25 mouse cellular contexts compared by ENCODE assay signal in genomic region chr12:15932067-15932466, GRCm38 (mm10).
A peak's percentile ranks its signal among the peaks of the same experiment; 100 is the strongest.
DNase-seq lines count a peak whose midpoint lies in the region; ATAC-seq and TF ChIP-seq lines count a peak whose summit lies in the region.
"Had no signal": no experiment of that assay in that cellular context is flagged by ENCODE, and none has a peak within 500 bp of the region (broad histone marks: within the 10 kb centered on the region; RNA-seq: fewer than 3 reads in every experiment).

No protein-coding gene starts in this region.

- peak; percentile 66 for ATAC-seq in inflammation-experienced regulatory T-cells, adult 6 months
- no peak for ATAC-seq in hindbrain, embryonic 11.5 days (ENCODE audit: low FRiP score)
- ATAC-seq: forebrain, embryonic 13.5 days; forebrain, embryonic 16.5 days; hindbrain, postnatal 0 days; intestine, embryonic 15.5 days had no signal

- H3K79me2 ChIP-seq in CH12.LX (replicated peaks; ENCODE audit: control insufficient read depth, extremely low read depth, insufficient read depth, poor library complexity, severe bottlenecking), result no peaks in the 10 kb centered on the region

- H3K27me3 ChIP-seq in CH12.LX (replicated peaks), result no peaks in the 10 kb centered on the region
- H3K27me3 ChIP-seq in hindbrain, embryonic 11.5 days (ENCODE audit: control insufficient read depth, insufficient read depth, low read length), result no peaks in the 10 kb centered on the region
- H3K27me3 ChIP-seq: forebrain, embryonic 13.5 days; heart, embryonic 12.5 days; heart, embryonic 15.5 days; intestine, embryonic 15.5 days had no signal

- in situ Hi-C loops in CH12.LX (cut with MboI; ENCODE audit: low pct_ligation_motif_present, low pct_unique_long_range_greater_than_20kb, low sequenced_read_pairs), result no loop called here

- 85% methylated on average over 4 of the region's 4 CpGs for WGBS in hindbrain, embryonic 11.5 days

- TF ChIP-seq EP300 in CH12.LX (IDR thresholded peaks at IDR 0.05; ENCODE audit: low read length), result peak; percentile 95

- no peak overlapping the region for H3K9ac ChIP-seq in CH12.LX (ENCODE audit: insufficient read depth, low read depth)
- H3K9ac ChIP-seq in hindbrain, embryonic 11.5 days (ENCODE audit: low read depth, low read length), result no peak overlapping the region
- H3K9ac ChIP-seq: forebrain, embryonic 13.5 days; heart, embryonic 12.5 days; heart, embryonic 15.5 days; hindbrain, embryonic 14.5 days; intestine, embryonic 15.5 days had no signal

- no peaks in the 10 kb centered on the region for H3K36me3 ChIP-seq in CH12.LX (replicated peaks in 1 of 2; ENCODE audit: control insufficient read depth in 1 of 2, insufficient read depth in 1 of 2, low read length in 1 of 2)
- H3K36me3 ChIP-seq in hindbrain, embryonic 11.5 days (ENCODE audit: control insufficient read depth, insufficient read depth, low read length), result no peaks in the 10 kb centered on the region
- H3K36me3 ChIP-seq: forebrain, embryonic 10.5 days; heart, embryonic 12.5 days; heart, embryonic 15.5 days; hindbrain, embryonic 10.5 days; intestine, embryonic 15.5 days had no signal

- no peaks in the 10 kb centered on the region for H3K9me3 ChIP-seq in CH12.LX (replicated peaks; ENCODE audit: low read length)
- H3K9me3 ChIP-seq in hindbrain, embryonic 11.5 days (ENCODE audit: control insufficient read depth, low read length), result no peaks in the 10 kb centered on the region
- H3K9me3 ChIP-seq: forebrain, embryonic 10.5 days; forebrain, embryonic 13.5 days; heart, embryonic 12.5 days; heart, embryonic 15.5 days; hindbrain, embryonic 10.5 days; intestine, embryonic 15.5 days had no signal

- DNase-seq in gastrocnemius, adult 2 months, result no peak
- no peak for DNase-seq in gastrocnemius, postnatal 4 days (ENCODE audit: low spot score in 2 of 2)
- DNase-seq in CH12.LX (ENCODE audit: extremely low read depth), result peak; percentile 80
- DNase-seq in hindbrain, embryonic 11.5 days (ENCODE audit: low spot score), result no peak
- no peak for DNase-seq in layer of hippocampus, postnatal 25 days (ENCODE audit: extremely low spot score in 1 of 2, low spot score in 1 of 2)
- no peak for DNase-seq in B cell, adult 2 months
- DNase-seq: adrenal gland, postnatal 10 days; adrenal gland, postnatal 36 days; cerebellum, adult 18-20 months; cerebellum, adult 9-10 months; cerebellum, postnatal 14 days; gastrocnemius, postnatal 36 days; heart, postnatal 10 days; heart, postnatal 36 days; kidney, adult 11 months had no signal

- TF ChIP-seq CTCF in gastrocnemius, adult 2 months (IDR thresholded peaks at IDR 0.05), result no peak
- TF ChIP-seq CTCF in CH12.LX (conservative IDR thresholded peaks at IDR 0.05 in 1 of 2, IDR thresholded peaks at IDR 0.05 in 1 of 2; ENCODE audit: low read depth in 2 of 2, low read length in 2 of 2), result no peak

- TF ChIP-seq POLR2A in CH12.LX (IDR thresholded peaks at IDR 0.05; ENCODE audit: low read depth, low read length), result no peak

- peak overlapping the region; percentile 25 for H3K4me3 ChIP-seq in gastrocnemius, adult 2 months
- no peak overlapping the region for H3K4me3 ChIP-seq in CH12.LX (replicated peaks in 1 of 3; ENCODE audit: low read depth in 2 of 3, low read length in 2 of 3, poor library complexity in 1 of 3)
- H3K4me3 ChIP-seq in hindbrain, embryonic 11.5 days (ENCODE audit: low read depth, low read length), result no peak overlapping the region
- H3K4me3 ChIP-seq: forebrain, embryonic 10.5 days; forebrain, embryonic 13.5 days; heart, embryonic 12.5 days; heart, embryonic 15.5 days; hindbrain, embryonic 10.5 days; intestine, embryonic 15.5 days had no signal

- TF ChIP-seq RAD21 in CH12.LX (IDR thresholded peaks at IDR 0.05; ENCODE audit: low read depth, low read length), result no peak; the same call in 1 of the 2 replicates

- peak overlapping the region; percentile 78 for H3K27ac ChIP-seq in gastrocnemius, adult 2 months
- H3K27ac ChIP-seq in CH12.LX (ENCODE audit: insufficient read depth, low read depth), result no peak overlapping the region
- no peak overlapping the region for H3K27ac ChIP-seq in hindbrain, embryonic 11.5 days (ENCODE audit: low read depth, low read length)
- H3K27ac ChIP-seq: forebrain, embryonic 10.5 days; forebrain, embryonic 13.5 days; heart, embryonic 15.5 days; hindbrain, embryonic 10.5 days; hindbrain, embryonic 14.5 days; hindbrain, postnatal 0 days; intestine, embryonic 15.5 days had no signal

- dilution Hi-C loops in CH12.LX (cut with MboI; ENCODE audit: extremely low pct_ligation_motif_present, extremely low pct_unique_long_range_greater_than_20kb, low sequenced_read_pairs), result no loop called here

- intact Hi-C loops in gastrocnemius, adult 2 months (cut with DNase I), result loop anchor here (5.0 kb wide), 1 partner anchor 115 kb away; the partner anchor contains the start of gene Trib2

- peaks cover 5 to 27% of the 10 kb centered on the region in 2 experiments for H3K4me1 ChIP-seq in CH12.LX (ENCODE audit: control insufficient read depth in 1 of 2, insufficient read depth in 2 of 2)
- no peaks in the 10 kb centered on the region for H3K4me1 ChIP-seq in hindbrain, embryonic 11.5 days (replicated peaks; ENCODE audit: control insufficient read depth, insufficient read depth, low read length)
- H3K4me1 ChIP-seq: forebrain, embryonic 10.5 days; forebrain, embryonic 13.5 days; hindbrain, embryonic 10.5 days; intestine, embryonic 15.5 days had no signal

- no peak overlapping the region for H3K4me2 ChIP-seq in CH12.LX (ENCODE audit: insufficient read depth, low read depth, poor library complexity, severe bottlenecking)
- no peak overlapping the region for H3K4me2 ChIP-seq in hindbrain, embryonic 11.5 days (replicated peaks; ENCODE audit: low read depth, low read length)
- H3K4me2 ChIP-seq: forebrain, embryonic 13.5 days; heart, embryonic 12.5 days; heart, embryonic 15.5 days; hindbrain, embryonic 14.5 days; intestine, embryonic 15.5 days had no signal

TF ChIP-seq in CH12.LX, 34 proteins besides CTCF, POLR2A, EP300 and RAD21:
- no peak for TF ChIP-seq MAFK (IDR thresholded peaks at IDR 0.05; ENCODE audit: insufficient replicate concordance, low read length)
- TF ChIP-seq MAZ (IDR thresholded peaks at IDR 0.05; ENCODE audit: low read depth, low read length), result no peak
- peak; percentile 92 for TF ChIP-seq JUND (conservative IDR thresholded peaks at IDR 0.05; ENCODE audit: low read depth, low read length)
- TF ChIP-seq ZMIZ1 (IDR thresholded peaks at IDR 0.05; ENCODE audit: low read depth, low read length), result no peak
- TF ChIP-seq ZNF384 (IDR thresholded peaks at IDR 0.05; ENCODE audit: low read depth, low read length), result peak; percentile 78
- 0 out of 2 replicates have a peak, but pooled peaks have one; percentile 31 for TF ChIP-seq RCOR1 (conservative IDR thresholded peaks at IDR 0.05; ENCODE audit: low read depth, low read length)
- TF ChIP-seq MYC (IDR thresholded peaks at IDR 0.05; ENCODE audit: low read depth, low read length), result no peak
- TF ChIP-seq MAX (IDR thresholded peaks at IDR 0.05; ENCODE audit: low read length), result no peak; the same call in 1 of the 2 replicates
- TF ChIP-seq JUN (IDR thresholded peaks at IDR 0.05; ENCODE audit: insufficient read depth, low read depth, low read length), result peak; percentile 96
- no peak for TF ChIP-seq SMC3 (IDR thresholded peaks at IDR 0.05; ENCODE audit: low read depth, low read length)
- no peak for TF ChIP-seq GABPA (IDR thresholded peaks at IDR 0.05; ENCODE audit: insufficient replicate concordance, low read depth, low read length)
- TF ChIP-seq ELF1 (IDR thresholded peaks at IDR 0.05; ENCODE audit: low read depth, low read length), result no peak
- TF ChIP-seq NRF1 (IDR thresholded peaks at IDR 0.05; ENCODE audit: low read depth, low read length), result no peak
- TF ChIP-seq HCFC1 (IDR thresholded peaks at IDR 0.05; ENCODE audit: low read depth, low read length), result no peak
- TF ChIP-seq MXI1 (IDR thresholded peaks at IDR 0.05; ENCODE audit: low read depth, low read length), result no peak
- no peak for TF ChIP-seq ZC3H11A (IDR thresholded peaks at IDR 0.05; ENCODE audit: low read depth, low read length)
- TF ChIP-seq CHD1 (IDR thresholded peaks at IDR 0.05; ENCODE audit: low read depth, low read length), result no peak
- TF ChIP-seq PAX5 (IDR thresholded peaks at IDR 0.05; ENCODE audit: low read length), result no peak
- no peak for TF ChIP-seq USF1 (IDR thresholded peaks at IDR 0.05; ENCODE audit: low read depth, low read length)
- no peak for TF ChIP-seq USF2 (conservative IDR thresholded peaks at IDR 0.05; ENCODE audit: low read depth, low read length)
- peak; percentile 75; the same call in 1 of the 2 replicates for TF ChIP-seq MEF2A (IDR thresholded peaks at IDR 0.05; ENCODE audit: borderline replicate concordance, low read depth, low read length)
- TF ChIP-seq CHD2 (IDR thresholded peaks at IDR 0.05; ENCODE audit: low read length), result peak; percentile 58; the same call in 1 of the 2 replicates
- no peak for TF ChIP-seq POLR2AphosphoS2 (IDR thresholded peaks at IDR 0.05; ENCODE audit: low read depth, low read length)
- TF ChIP-seq ETS1 (conservative IDR thresholded peaks at IDR 0.05; ENCODE audit: low read depth, low read length), result peak; percentile 94
- peak; percentile 35; the same call in 1 of the 2 replicates for TF ChIP-seq TCF12 (IDR thresholded peaks at IDR 0.05; ENCODE audit: low read depth, low read length)
- no peak for TF ChIP-seq SIN3A (IDR thresholded peaks at IDR 0.05; ENCODE audit: low read length)
- no peak for TF ChIP-seq E2F4 (IDR thresholded peaks at IDR 0.05; ENCODE audit: insufficient replicate concordance, low read depth, low read length)
- peak; percentile 70 for TF ChIP-seq BHLHE40 (IDR thresholded peaks at IDR 0.05; ENCODE audit: low read depth, low read length)
- TF ChIP-seq NELFE (IDR thresholded peaks at IDR 0.05; ENCODE audit: low read depth, low read length), result no peak
- no peak for TF ChIP-seq ZKSCAN1 (IDR thresholded peaks at IDR 0.05; ENCODE audit: borderline replicate concordance, low read depth, low read length)
- peak; percentile 82 for TF ChIP-seq IRF4 (IDR thresholded peaks at IDR 0.05; ENCODE audit: low read depth, low read length)
- TF ChIP-seq TBP (conservative IDR thresholded peaks at IDR 0.05; ENCODE audit: low read depth, low read length), result no peak
- TF ChIP-seq KAT2A (IDR thresholded peaks at IDR 0.05; ENCODE audit: insufficient replicate concordance, low read length), result no peak
- TF ChIP-seq UBTF (IDR thresholded peaks at IDR 0.05; ENCODE audit: low read depth, low read length), result no peak
